Mouse (Mus musculus) midbrain, embryonic 14.5 days (tissue): ENCODE measurements at regions not wholly inside any gene's neighbourhood (a gene's known extent, or its start where the extent isn't known, plus 50 kb on each side); places are given as distances from the start of the nearest gene placed in this dataset.

Experiments
- ATAC-seq: fragments of 200-750 bp; cut with Nextera tagmentation; 2 replicates; pipeline ENCODE4 v1.8.0; 2017; ENCODE audit warnings: moderate number of reproducible peaks, moderate library complexity; ENCODE audit not compliant: low FRiP score, low TSS enrichment
- DNase-seq: peaks from one replicate; pipeline ENCODE4 v3.0.0-alpha.2; 2015
- H3K27ac ChIP-seq: fragments of 300-500 bp; sonication (generic); replicated peaks from 2 replicates; pipeline ENCODE4 v1.5.1; 2014; ENCODE audit warnings: mild to moderate bottlenecking, low read depth, low read length, moderate library complexity
- H3K27me3 ChIP-seq: fragments of 300-500 bp; sonication (generic); 2 replicates; pipeline ENCODE4 v1.6.1; 2014; ENCODE audit warnings: low read length, control low read depth, mixed read lengths; ENCODE audit not compliant: control insufficient read depth, insufficient read depth
- H3K36me3 ChIP-seq: fragments of 300-500 bp; sonication (generic); 2 replicates; pipeline ENCODE4 v1.6.1; 2014; ENCODE audit warnings: low read length, control low read depth; ENCODE audit not compliant: control insufficient read depth, insufficient read depth
- H3K4me1 ChIP-seq: fragments of 300-500 bp; sonication (generic); 2 replicates; pipeline ENCODE4 v1.6.1; 2014; ENCODE audit warnings: mild to moderate bottlenecking, antibody characterized with exemption, low read length, control low read depth; ENCODE audit not compliant: control insufficient read depth, insufficient read depth
- H3K4me2 ChIP-seq: fragments of 300-500 bp; sonication (generic); 2 replicates; pipeline ENCODE4 v1.6.1; 2014; ENCODE audit warnings: mild to moderate bottlenecking, low read length, moderate library complexity
- H3K4me3 ChIP-seq: fragments of 300-500 bp; sonication (generic); replicated peaks from 2 replicates; pipeline ENCODE4 v1.5.1; 2014; ENCODE audit warnings: low read depth, low read length
- H3K9ac ChIP-seq: fragments of 300-500 bp; sonication (generic); replicated peaks from 2 replicates; pipeline ENCODE4 v1.6.1; 2014; ENCODE audit warnings: mild to moderate bottlenecking, low read length, moderate library complexity
- H3K9me3 ChIP-seq: fragments of 300-500 bp; sonication (generic); 2 replicates; pipeline ENCODE4 v1.6.1; 2016; ENCODE audit warnings: low read length, control low read depth, mixed read lengths; ENCODE audit not compliant: control insufficient read depth
- WGBS: fragments of 180-500 bp; shearing (Covaris S2); extraction: QIAGEN DNeasy Blood & Tissue Kit; methylation state at CpG from one replicate; pipeline ENCODE4 v1.1.7; 2014; 5-methylcytosine and 5-hydroxymethylcytosine counted together

- no peaks in the 10 kb centered on the region for H3K27me3 ChIP-seq
- DNase-seq (no peak), ATAC-seq (no peak)
- no peak overlapping the region for H3K27ac ChIP-seq
- no peaks in the 10 kb centered on the region for H3K36me3 ChIP-seq
- H3K4me3 ChIP-seq: no peak overlapping the region
- H3K4me1 ChIP-seq: no peaks in the 10 kb centered on the region; the same call in 1 of the 2 replicates
- H3K9me3 ChIP-seq: no peaks in the 10 kb centered on the region
- no peak overlapping the region for H3K9ac ChIP-seq
- H3K4me2 ChIP-seq: no peak overlapping the region
- 77% methylated on average over 1 of the region's 1 CpGs for WGBS
Measured at GRCm38 (mm10) chr15:56746698-56747097, 730.7 kb downstream of the Slc22a22 start.

- no peak overlapping the region for H3K4me2 ChIP-seq
- no peaks in the 10 kb centered on the region; the same call in 1 of the 2 replicates for H3K4me1 ChIP-seq
- H3K4me3 ChIP-seq: no peak overlapping the region
- no peak overlapping the region for H3K9ac ChIP-seq
- no peaks in the 10 kb centered on the region for H3K36me3 ChIP-seq
- DNase-seq: peak; percentile 35
- ATAC-seq: no peak
- 42% methylated on average over 4 of the region's 4 CpGs for WGBS
- no peaks in the 10 kb centered on the region for H3K27me3 ChIP-seq
- no peaks in the 10 kb centered on the region for H3K9me3 ChIP-seq
- H3K27ac ChIP-seq: no peak overlapping the region
Measured at GRCm38 (mm10) chr15:56744915-56745314, 732.5 kb downstream of the Slc22a22 start.
